Mouse (Mus musculus): Measurements from ENCODE around the gene Trp53bp2. TPM values are rescaled to one million over a fixed set of nuclear protein-coding genes. Genes with fewer than 3 reads are reported as not detected.

Trp53bp2 gene
- polyA plus RNA-seq, 1 experiment from 2014 or later: 3.1 TPM

DNA sequence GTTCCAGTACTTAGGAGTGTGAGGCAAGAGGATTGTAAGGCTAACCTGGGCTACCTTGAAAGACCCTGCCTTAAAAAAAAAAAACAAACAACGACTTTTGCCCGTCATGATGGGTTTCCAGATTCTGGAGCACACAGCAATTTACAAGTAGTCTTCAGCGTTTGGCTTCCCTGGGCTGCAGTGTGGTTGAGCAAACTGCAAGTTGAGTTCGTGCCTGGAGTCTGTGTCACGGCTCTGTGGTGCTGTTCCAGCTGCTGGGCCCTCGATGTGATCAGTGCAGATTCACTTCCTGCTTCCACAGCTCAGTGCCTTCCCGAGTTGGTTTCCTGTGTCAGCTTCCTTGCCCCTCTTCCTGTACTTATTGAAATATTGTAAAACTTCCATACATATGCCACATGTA lies 52.3 kb downstream of the Trp53bp2 start:
- Histone ChIP-seq H3K9me3 (replicated peaks) (no peaks in the 10 kb centered on the region), H3K36me3 (peaks cover 11% of the 10 kb centered on the region; the same call in 1 of the 2 replicates), H3K9ac (no peak overlapping the region), H3K4me1 (replicated peaks) (peaks cover 20% of the 10 kb centered on the region), H3K4me2 (no peak overlapping the region), H3K27me3 (no peaks in the 10 kb centered on the region), H3K4me3 (replicated peaks) (no peak overlapping the region), H3K27ac (peak overlapping the region; percentile 57)
- ATAC-seq (ENCODE audit: low read depth) (no peak), DNase-seq (no peak)
- WGBS (ENCODE audit: insufficient replicate concordance): 22% methylated on average over 7 of the region's 7 CpGs

DNA sequence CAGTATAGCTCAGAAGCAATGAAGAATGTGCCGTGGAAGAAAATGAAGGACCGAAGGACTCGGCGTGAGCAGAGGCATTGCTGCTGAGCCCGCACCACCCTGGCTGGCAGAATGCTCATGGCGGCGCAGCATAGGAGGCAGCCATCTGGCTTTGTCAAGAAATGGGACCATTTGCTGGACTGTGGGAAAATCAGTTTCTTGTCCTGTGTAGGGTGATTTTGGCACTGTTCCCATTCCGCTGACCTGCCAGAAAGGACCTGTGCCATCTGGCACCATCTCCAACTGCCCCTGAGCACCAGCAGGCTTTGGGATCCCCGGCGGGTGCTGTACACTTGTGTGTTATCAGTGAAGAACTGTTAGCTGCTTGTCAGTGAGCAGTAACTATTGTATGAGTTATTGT lies 52.8 kb downstream of the Trp53bp2 start:
- WGBS (ENCODE audit: insufficient replicate concordance): 83% methylated on average over 10 of the region's 10 CpGs
- H3K4me3 ChIP-seq (replicated peaks): no peak overlapping the region
- no peak overlapping the region for H3K27ac ChIP-seq
- no peaks in the 10 kb centered on the region for H3K9me3 ChIP-seq (replicated peaks)
- H3K27me3 ChIP-seq: no peaks in the 10 kb centered on the region
- no peak overlapping the region for H3K9ac ChIP-seq
- DNase-seq (no peak), ATAC-seq (ENCODE audit: low read depth) (no peak)
- H3K36me3 ChIP-seq: peaks cover 11% of the 10 kb centered on the region; the same call in 1 of the 2 replicates
- no peak overlapping the region for H3K4me2 ChIP-seq
- peaks cover 20% of the 10 kb centered on the region for H3K4me1 ChIP-seq (replicated peaks)

DNA sequence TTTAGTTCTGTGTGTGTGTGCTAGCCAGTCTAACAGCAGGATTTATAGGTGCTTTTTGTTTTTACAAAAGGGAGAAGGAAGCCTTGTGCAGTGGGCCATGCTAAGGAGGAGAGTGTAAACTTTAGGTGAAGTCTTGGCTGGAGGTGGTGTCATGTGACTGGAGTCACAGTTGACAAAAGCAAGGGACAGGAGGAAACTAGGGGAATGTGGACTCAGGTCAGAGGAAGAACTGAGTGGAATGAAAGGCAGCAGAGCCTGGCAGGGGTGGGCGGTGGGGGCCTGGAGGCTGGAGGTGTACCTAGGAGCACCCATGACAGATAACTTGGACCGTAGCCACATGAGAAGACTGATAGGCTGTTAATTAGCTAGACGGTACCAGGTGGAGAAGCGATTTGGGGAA lies 56.3 kb downstream of the Trp53bp2 start:
- Histone ChIP-seq H3K4me3 (replicated peaks) (no peak overlapping the region), H3K9me3 (replicated peaks) (no peaks in the 10 kb centered on the region), H3K27ac (no peak overlapping the region), H3K4me1 (replicated peaks) (peaks cover 10% of the 10 kb centered on the region), H3K27me3 (no peaks in the 10 kb centered on the region), H3K4me2 (no peak overlapping the region), H3K9ac (no peak overlapping the region), H3K36me3 (peaks cover 29% of the 10 kb centered on the region)
- no peak for DNase-seq
- WGBS (ENCODE audit: insufficient replicate concordance): 67% methylated on average over 4 of the region's 4 CpGs
- ATAC-seq (ENCODE audit: low read depth): no peak

DNA sequence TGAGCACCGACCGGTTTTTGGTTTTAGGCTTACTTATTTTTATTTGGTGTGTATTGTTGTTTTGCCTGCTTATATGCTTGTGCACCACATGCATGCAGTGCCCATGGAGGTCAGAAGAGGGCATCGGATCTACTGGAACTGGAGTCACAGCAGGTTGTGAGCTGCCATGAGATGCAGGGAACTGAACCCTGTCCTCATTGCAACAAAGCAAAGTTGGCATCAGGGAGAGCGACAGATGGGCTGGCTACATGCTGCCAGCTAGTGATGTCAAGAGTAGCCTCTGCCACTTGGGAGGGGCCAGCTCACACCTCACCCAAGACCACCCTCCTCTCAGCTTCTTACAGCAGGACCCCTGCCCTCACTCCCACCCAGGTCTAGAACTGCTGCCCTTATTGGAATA lies 57.0 kb downstream of the Trp53bp2 start:
- Histone ChIP-seq H3K9ac (no peak overlapping the region), H3K4me3 (replicated peaks) (no peak overlapping the region), H3K4me1 (replicated peaks) (peaks cover 8% of the 10 kb centered on the region), H3K27ac (no peak overlapping the region), H3K36me3 (peaks cover 31% of the 10 kb centered on the region), H3K27me3 (no peaks in the 10 kb centered on the region), H3K4me2 (no peak overlapping the region), H3K9me3 (replicated peaks) (no peaks in the 10 kb centered on the region)
- DNase-seq: no peak
- WGBS (ENCODE audit: insufficient replicate concordance): 76% methylated on average over 4 of the region's 4 CpGs
- no peak for ATAC-seq (ENCODE audit: low read depth)

DNA sequence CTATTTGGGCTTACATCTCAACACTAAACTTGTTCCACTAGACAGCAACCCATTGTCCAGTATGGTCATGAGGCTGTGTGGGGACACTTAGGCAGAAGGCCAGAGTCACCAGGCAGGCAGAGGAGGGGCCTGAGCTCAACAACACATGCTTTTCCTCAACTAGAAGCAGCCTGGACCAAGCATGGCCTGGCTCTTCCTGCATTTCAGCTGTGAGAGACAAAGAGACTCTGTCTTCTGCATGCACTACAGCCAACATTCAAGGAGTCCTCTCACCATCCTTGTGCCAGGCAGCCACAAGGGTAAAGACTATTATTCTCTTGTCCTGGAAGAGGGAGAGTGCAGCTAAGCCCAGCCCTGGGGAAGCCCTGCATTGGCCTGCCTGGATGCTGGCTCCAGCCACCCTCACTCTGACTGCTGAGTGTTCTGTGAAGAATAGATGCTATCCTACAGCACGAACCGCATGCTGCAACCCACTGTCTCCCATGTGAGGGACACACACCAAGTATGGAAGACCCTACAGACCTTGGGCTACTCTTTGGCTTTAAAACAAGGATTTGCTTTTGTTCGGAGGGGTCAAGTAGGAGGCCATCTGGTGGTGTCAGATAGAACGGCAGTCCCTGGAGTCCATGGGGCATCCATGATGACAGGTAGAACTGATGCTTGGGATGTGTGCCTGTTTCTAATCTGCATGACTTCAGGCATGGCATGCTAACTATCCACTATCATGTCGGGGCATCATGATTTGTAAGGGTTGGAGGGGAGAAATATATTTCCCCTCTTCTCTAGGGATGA lies 66.2 kb downstream of the Trp53bp2 start:
- DNase-seq (no peak), ATAC-seq (ENCODE audit: low read depth) (no peak)
- Histone ChIP-seq H3K36me3 (peaks cover 33% of the 10 kb centered on the region; the same call in 1 of the 2 replicates), H3K9me3 (replicated peaks) (no peaks in the 10 kb centered on the region), H3K4me3 (replicated peaks) (no peak overlapping the region), H3K9ac (no peak overlapping the region), H3K27me3 (no peaks in the 10 kb centered on the region), H3K4me1 (replicated peaks) (peaks cover 8% of the 10 kb centered on the region), H3K4me2 (no peak overlapping the region), H3K27ac (no peak overlapping the region)
- WGBS (ENCODE audit: insufficient replicate concordance): 66% methylated on average over 5 of the region's 5 CpGs

DNA sequence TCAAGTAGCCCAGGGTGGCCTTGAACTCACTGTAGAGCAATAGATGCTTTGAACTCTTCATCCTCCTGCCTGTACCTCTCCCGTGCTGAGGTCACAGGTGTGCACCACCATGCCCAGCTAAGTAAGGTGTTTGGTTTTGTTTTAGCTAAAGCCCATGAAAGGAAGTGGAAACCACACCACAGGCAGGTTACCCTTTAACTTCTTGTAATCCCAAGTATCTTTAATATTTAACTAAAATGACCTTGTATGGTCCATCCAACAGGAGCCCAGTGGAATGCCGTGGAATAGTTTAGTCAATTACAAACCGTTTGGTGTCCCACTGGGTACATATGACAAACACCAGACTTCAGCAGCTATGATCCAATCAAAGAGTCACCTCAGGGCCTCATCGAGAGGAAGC lies 70.0 kb downstream of the Trp53bp2 start:
- 57% methylated on average over 4 of the region's 4 CpGs for WGBS (ENCODE audit: insufficient replicate concordance)
- DNase-seq (no peak), ATAC-seq (ENCODE audit: low read depth) (peak; percentile 69)

DNA sequence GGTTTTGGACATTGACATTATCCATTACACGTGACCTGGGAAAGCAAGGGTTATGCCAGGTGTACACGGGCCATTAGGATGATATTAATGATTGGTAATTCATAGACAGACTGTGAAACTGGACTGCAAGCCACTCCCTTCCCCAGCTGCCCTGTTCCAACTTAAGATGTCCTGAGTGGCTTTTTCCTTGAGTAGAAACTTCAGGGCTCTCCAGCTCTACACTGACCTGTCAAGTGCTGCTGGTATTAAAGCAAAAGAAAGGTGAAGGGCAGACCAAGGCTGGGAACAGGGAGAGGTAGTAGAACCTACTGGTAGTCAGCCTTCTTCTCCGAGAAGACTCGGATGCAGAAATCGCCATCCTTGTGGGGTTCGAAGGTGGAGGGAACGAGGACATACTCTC lies 72.2 kb downstream of the Trp53bp2 start:
- 76% methylated on average over 7 of the region's 7 CpGs for WGBS (ENCODE audit: insufficient replicate concordance)
- H3K4me2 ChIP-seq: no peak overlapping the region

More for the DNA sequence above, 70.0 kb downstream of the Trp53bp2 start:
- Histone ChIP-seq H3K27ac (0 out of 2 replicates have a peak overlapping the region, but pooled peaks have one; percentile 58), H3K9me3 (replicated peaks) (no peaks in the 10 kb centered on the region), H3K36me3 (0 out of 2 replicates have a peak, but pooled peaks cover 16% of the 10 kb centered on the region), H3K9ac (no peak overlapping the region), H3K4me3 (replicated peaks) (no peak overlapping the region), H3K4me2 (no peak overlapping the region), H3K4me1 (replicated peaks) (peaks cover 10% of the 10 kb centered on the region), H3K27me3 (no peaks in the 10 kb centered on the region)

DNA sequence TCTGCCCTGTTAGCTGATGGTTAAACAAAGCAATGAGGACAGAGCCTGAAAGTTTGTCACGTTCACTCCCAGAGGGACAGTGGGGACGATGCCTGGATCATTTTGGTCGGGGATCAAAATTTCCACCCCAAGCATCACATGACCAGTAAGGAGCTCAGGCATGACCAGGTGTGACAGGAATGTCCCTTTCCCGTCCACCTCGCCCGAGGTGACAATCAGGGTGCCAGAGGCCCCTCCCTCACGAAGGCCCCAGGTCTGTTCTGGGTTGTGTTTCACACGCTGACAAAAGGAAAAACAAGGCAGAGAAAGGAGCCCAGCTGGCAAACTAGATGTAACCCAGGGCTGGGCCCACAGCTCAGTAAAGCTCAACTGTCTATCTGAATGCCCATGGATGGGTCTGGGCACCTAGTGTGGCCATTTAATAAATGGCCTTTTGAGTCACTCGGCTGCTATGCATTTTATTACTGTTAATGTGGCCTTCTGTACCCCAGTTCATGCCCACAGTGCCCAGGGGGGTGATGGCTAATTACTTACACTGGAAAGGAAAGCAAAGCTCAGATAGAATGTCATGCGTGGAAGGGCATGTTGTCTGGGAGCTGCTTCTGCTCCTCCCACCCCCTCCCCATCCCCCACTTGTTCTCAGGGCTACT lies 72.8 kb downstream of the Trp53bp2 start:
- ATAC-seq (ENCODE audit: low read depth) (no peak), DNase-seq (no peak)
- Histone ChIP-seq H3K27ac (no peak overlapping the region), H3K9ac (no peak overlapping the region), H3K27me3 (no peaks in the 10 kb centered on the region), H3K4me3 (replicated peaks) (no peak overlapping the region), H3K9me3 (replicated peaks) (no peaks in the 10 kb centered on the region), H3K36me3 (peaks cover 20% of the 10 kb centered on the region; the same call in 1 of the 2 replicates), H3K4me2 (no peak overlapping the region), H3K4me1 (replicated peaks) (peaks cover 10% of the 10 kb centered on the region)
- 70% methylated on average over 10 of the region's 10 CpGs for WGBS (ENCODE audit: insufficient replicate concordance)

More for the DNA sequence above, 72.2 kb downstream of the Trp53bp2 start:
- Histone ChIP-seq H3K9me3 (replicated peaks) (no peaks in the 10 kb centered on the region), H3K36me3 (peaks cover 14% of the 10 kb centered on the region; the same call in 1 of the 2 replicates), H3K27ac (no peak overlapping the region), H3K4me1 (replicated peaks) (peaks cover 10% of the 10 kb centered on the region), H3K27me3 (no peaks in the 10 kb centered on the region), H3K9ac (no peak overlapping the region), H3K4me3 (replicated peaks) (no peak overlapping the region)
- ATAC-seq (ENCODE audit: low read depth) (no peak), DNase-seq (no peak)

DNA sequence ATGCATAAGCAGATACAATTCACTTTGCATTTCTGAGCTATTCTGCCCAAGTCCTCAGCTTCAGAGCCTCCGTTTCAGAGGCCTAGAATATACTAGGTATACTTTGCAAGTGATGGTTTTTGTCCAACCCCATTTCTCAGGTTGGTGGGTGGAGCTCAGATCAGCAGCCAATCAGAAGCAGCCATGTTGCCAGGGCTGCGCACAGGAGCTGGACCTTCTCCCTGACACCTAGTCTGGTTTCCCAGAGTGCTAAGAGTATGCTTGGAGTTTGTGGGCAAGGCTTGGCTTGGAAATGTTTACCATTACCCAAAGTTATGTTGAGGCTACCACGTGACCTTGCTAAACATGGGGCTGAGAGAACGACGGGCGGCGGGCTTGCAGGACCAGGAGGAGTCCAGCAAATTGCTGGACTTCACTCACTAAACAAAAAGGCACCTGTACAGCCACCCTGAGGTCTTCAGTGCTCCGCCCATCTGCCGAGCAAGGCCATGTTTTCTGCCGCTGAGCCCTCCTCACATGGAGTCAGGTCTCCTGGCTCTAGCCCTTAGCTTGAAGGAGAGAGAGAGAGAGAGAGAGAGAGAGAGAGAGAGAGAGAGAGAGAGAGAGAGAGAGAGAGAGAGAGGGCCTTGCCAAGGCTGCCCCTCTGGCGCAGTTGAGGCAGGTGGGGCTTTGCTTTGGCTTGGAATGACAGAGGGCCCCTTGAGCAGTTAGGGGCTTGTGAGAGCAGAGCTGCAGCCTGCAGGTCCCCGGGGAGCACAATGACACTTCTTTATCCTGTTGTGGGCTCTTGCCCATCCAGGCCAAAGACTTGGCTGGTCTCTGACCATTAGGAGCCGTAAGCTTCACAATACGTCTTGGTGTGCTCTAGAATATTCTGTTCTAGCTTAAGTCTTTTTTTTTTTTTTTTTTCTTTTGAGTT lies 74.3 kb downstream of the Trp53bp2 start:
- Histone ChIP-seq H3K4me3 (replicated peaks) (no peak overlapping the region), H3K4me1 (replicated peaks) (peaks cover 10% of the 10 kb centered on the region), H3K36me3 (peaks cover 15% of the 10 kb centered on the region; the same call in 1 of the 2 replicates), H3K4me2 (no peak overlapping the region), H3K9me3 (replicated peaks) (no peaks in the 10 kb centered on the region), H3K27me3 (no peaks in the 10 kb centered on the region), H3K9ac (no peak overlapping the region), H3K27ac (no peak overlapping the region)
- DNase-seq (no peak), ATAC-seq (ENCODE audit: low read depth) (no peak)
- 78% methylated on average over 14 of the region's 14 CpGs for WGBS (ENCODE audit: insufficient replicate concordance)

DNA sequence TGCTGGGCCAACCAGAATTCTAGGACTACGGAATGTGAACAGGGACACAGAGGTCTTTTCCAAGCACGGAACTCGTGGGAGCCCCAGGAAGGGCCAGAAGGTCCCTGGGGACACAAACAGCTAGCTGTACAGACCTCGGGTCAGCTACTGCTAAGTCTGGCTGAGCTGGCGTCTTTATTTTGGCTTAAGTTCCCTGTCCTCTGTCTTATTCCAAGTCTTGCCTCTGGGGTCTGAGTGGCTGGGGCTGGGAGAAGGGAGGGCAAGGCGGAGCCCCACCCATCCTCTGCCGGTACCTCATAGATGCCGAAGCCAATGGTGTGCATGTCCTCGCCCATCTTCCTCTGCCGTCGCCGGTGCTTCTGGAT lies 74.9 kb downstream of the Trp53bp2 start:
- Histone ChIP-seq H3K9ac (no peak overlapping the region), H3K4me3 (replicated peaks) (no peak overlapping the region), H3K4me2 (no peak overlapping the region), H3K9me3 (replicated peaks) (no peaks in the 10 kb centered on the region), H3K27ac (no peak overlapping the region), H3K27me3 (no peaks in the 10 kb centered on the region), H3K4me1 (replicated peaks) (peaks cover 10% of the 10 kb centered on the region), H3K36me3 (peaks cover 19% of the 10 kb centered on the region; the same call in 1 of the 2 replicates)
- WGBS (ENCODE audit: insufficient replicate concordance): 73% methylated on average over 12 of the region's 12 CpGs
- DNase-seq: no peak
- ATAC-seq (ENCODE audit: low read depth): no peak

DNA sequence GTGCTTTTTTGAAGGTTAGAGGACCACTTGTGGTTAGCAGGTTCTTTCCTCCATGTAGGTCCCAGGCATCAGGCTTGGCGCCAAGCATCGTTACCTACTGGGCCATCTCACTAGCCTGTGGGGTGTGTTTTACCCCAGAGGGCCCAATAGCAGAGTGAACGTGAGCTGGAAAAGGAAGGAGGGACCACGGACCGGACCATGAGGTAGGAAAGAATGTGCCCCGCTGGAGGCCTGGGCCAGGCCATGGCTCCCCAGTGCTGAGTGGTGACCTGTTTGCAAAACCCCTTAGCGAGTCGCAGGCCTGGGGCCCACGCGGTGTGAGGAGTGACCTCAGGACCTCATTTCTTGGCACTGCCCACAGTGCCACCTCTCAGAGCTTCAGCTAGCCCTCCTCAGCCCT lies 79.5 kb downstream of the Trp53bp2 start:
- Histone ChIP-seq H3K9ac (no peak overlapping the region), H3K27me3 (no peaks in the 10 kb centered on the region), H3K4me3 (replicated peaks) (no peak overlapping the region), H3K9me3 (replicated peaks) (no peaks in the 10 kb centered on the region), H3K4me2 (no peak overlapping the region), H3K4me1 (replicated peaks) (peaks cover 9% of the 10 kb centered on the region), H3K36me3 (peaks cover 11% of the 10 kb centered on the region; the same call in 1 of the 2 replicates), H3K27ac (no peak overlapping the region)
- no peak for ATAC-seq (ENCODE audit: low read depth)
- DNase-seq: no peak
- 83% methylated on average over 10 of the region's 10 CpGs for WGBS (ENCODE audit: insufficient replicate concordance)

All from liver, embryonic 13.5 days (tissue).